Mouse (Mus musculus) heart, postnatal 0 days (tissue): ENCODE results near the gene Sycn.

Experiments used
- CTCF ChIP-seq: IDR thresholded peaks from 2 replicates; pipeline ENCODE4 v1.5.1; 2016; ENCODE audit warnings: antibody characterized with exemption, control low read depth, low read depth
- EP300 ChIP-seq: IDR thresholded peaks from 2 replicates; pipeline ENCODE4 v1.6.1; 2016; ENCODE audit warnings: antibody characterized with exemption, low read depth

- TF ChIP-seq EP300 (no peak), CTCF (no peak)
These were observed 30.4 kb downstream of the Sycn start for GRCm38 (mm10) chr7:28570982-28571682.
